In genomic region chr5:103797774-103798173, GRCm38 (mm10) we compare ENCODE assay signal across 11 mouse cellular contexts.
DNase-seq lines count a peak whose midpoint lies in the region; ATAC-seq and TF ChIP-seq lines count a peak whose summit lies in the region.
"Had no signal": no experiment of that assay in that cellular context is flagged by ENCODE, and none has a peak within 500 bp of the region (broad histone marks: within the 10 kb centered on the region; RNA-seq: fewer than 3 reads in every experiment).

No protein-coding gene starts in this region.

- 57% methylated on average over 10 of the region's 10 CpGs for WGBS in kidney, adult 2 months
- 81% methylated on average over 10 of the region's 10 CpGs for WGBS in kidney, embryonic 16.5 days

- peaks cover 29% of the 10 kb centered on the region for H3K4me1 ChIP-seq in kidney, adult 2 months (ENCODE audit: control insufficient read depth, insufficient read depth, low read length)
- 0 out of 2 replicates have a peak, but pooled peaks cover 9% of the 10 kb centered on the region for H3K4me1 ChIP-seq in kidney, embryonic 16.5 days (ENCODE audit: insufficient read depth, low read length)

- no peak overlapping the region for H3K4me3 ChIP-seq in kidney, adult 2 months (ENCODE audit: insufficient read depth, low read depth, low read length)
- H3K4me3 ChIP-seq in kidney, embryonic 16.5 days (ENCODE audit: low read length) = no peak overlapping the region
- H3K4me3 ChIP-seq: megakaryocyte, embryonic 14.5 days had no signal

- TF ChIP-seq CTCF in kidney, adult 2 months (conservative IDR thresholded peaks at IDR 0.05; ENCODE audit: insufficient read depth, insufficient read length, low read depth, low read length) = no peak
- no peak for TF ChIP-seq CTCF in brain, embryonic 14.5 days (IDR thresholded peaks at IDR 0.05; ENCODE audit: borderline replicate concordance, extremely low read depth, insufficient read depth, insufficient read length)

- no peaks in the 10 kb centered on the region; the same call in 1 of the 2 replicates for H3K36me3 ChIP-seq in kidney, adult 2 months (ENCODE audit: control insufficient read depth, insufficient read depth, low read length)
- H3K36me3 ChIP-seq in kidney, embryonic 16.5 days (ENCODE audit: insufficient read depth, low read length) = no peaks in the 10 kb centered on the region; the same call in 1 of the 2 replicates

- H3K27me3 ChIP-seq in kidney, adult 2 months (replicated peaks; ENCODE audit: control insufficient read depth, insufficient read depth, low read length) = no peaks in the 10 kb centered on the region
- H3K27me3 ChIP-seq in kidney, embryonic 16.5 days (ENCODE audit: insufficient read depth, low read length) = no peaks in the 10 kb centered on the region
- H3K27me3 ChIP-seq: megakaryocyte, embryonic 14.5 days had no signal

- DNase-seq in kidney, adult 2 months = no peak
- no peak for DNase-seq in kidney, postnatal 36 days
- DNase-seq in NIH3T3 (ENCODE audit: low read depth) = peak; percentile 45
- DNase-seq in brain, embryonic 14.5 days (ENCODE audit: low read depth) = peak; percentile 87
- peak; percentile 24 to 26 for DNase-seq in left cerebral cortex, postnatal 36 days (ENCODE audit: low spot score in 2 of 2)
- no peak for DNase-seq in spleen, adult 12 weeks (ENCODE audit: low spot score)

- no peaks in the 10 kb centered on the region for H3K9me3 ChIP-seq in kidney, embryonic 16.5 days (ENCODE audit: low read length)
- H3K9me3 ChIP-seq: megakaryocyte, embryonic 14.5 days had no signal

- intact Hi-C loops in left cerebral cortex, postnatal 36 days (cut with DNase I) = no loop called here

- H3K9ac ChIP-seq in kidney, embryonic 16.5 days (replicated peaks; ENCODE audit: low read length) = no peak overlapping the region

- no peak overlapping the region for H3K4me2 ChIP-seq in kidney, embryonic 16.5 days (replicated peaks; ENCODE audit: low read depth, low read length)
- H3K4me2 ChIP-seq: liver, embryonic 11.5 days had no signal

- TF ChIP-seq POLR2A in kidney, adult 2 months (IDR thresholded peaks at IDR 0.05; ENCODE audit: low read depth, low read length) = no peak
- TF ChIP-seq POLR2A in brain, embryonic 14.5 days (IDR thresholded peaks at IDR 0.05; ENCODE audit: borderline replicate concordance, extremely low read depth, insufficient read depth, insufficient read length, poor library complexity, severe bottlenecking) = no peak

- ATAC-seq in kidney, embryonic 16.5 days (ENCODE audit: low FRiP score, low TSS enrichment) = no peak
- ATAC-seq: activated CD4-positive, CD25-positive, alpha-beta regulatory T cell, adult 4 months had no signal

- H3K27ac ChIP-seq in kidney, adult 2 months (ENCODE audit: insufficient read depth, low read depth, low read length) = peak overlapping the region; percentile 67
- no peak overlapping the region for H3K27ac ChIP-seq in kidney, embryonic 16.5 days (ENCODE audit: low read length)
- H3K27ac ChIP-seq: kidney, postnatal 0 days had no signal

Comparison
In these comparisons a context has a peak if more than half of its experiments do, and no peak if none do; other contexts are left out.
1. DNase-seq: peak in NIH3T3 (single experiment), brain, embryonic 14.5 days (single experiment) and left cerebral cortex, postnatal 36 days (2 of 2); none in kidney, adult 2 months (single experiment), kidney, postnatal 36 days (0 of 2) and spleen, adult 12 weeks (single experiment).